Mouse (Mus musculus): ENCODE data around the gene Itpk1. TPM values are rescaled to one million over a fixed set of nuclear protein-coding genes. Genes with fewer than 3 reads are reported as not detected.

The Itpk1 gene
- 16.5 and 18.5 TPM in 2 replicates for polyA plus RNA-seq (2016; fragmentation: Nextera tagmentation; extraction: Ambion mirVana)

GRCm38 (mm10) chr12:102704457-102705198 lies at the start of gene Itpk1:
Gene Itpk1 (minus strand): TSS chr12:102704930.
- H3K9me3 ChIP-seq: no peaks in the 10 kb centered on the region
- H3K27ac ChIP-seq: peak within 1 kb of the TSS; percentile 92
- peaks cover 57% of the 10 kb centered on the region for H3K4me1 ChIP-seq

GRCm38 (mm10) chr12:102748256-102748655 lies 43.5 kb upstream of the Itpk1 start:
- no peak overlapping the region for H3K4me3 ChIP-seq
- no peaks in the 10 kb centered on the region for H3K27me3 ChIP-seq (ENCODE audit: poor library complexity, severe bottlenecking)
- H3K4me1 ChIP-seq: peaks cover 17% of the 10 kb centered on the region
- WGBS: 89% methylated on average over 3 of the region's 3 CpGs
- no peaks in the 10 kb centered on the region for H3K9me3 ChIP-seq
- H3K36me3 ChIP-seq (replicated peaks): peaks cover 57% of the 10 kb centered on the region
- DNase-seq (ENCODE audit: extremely low spot score, low spot score): no peak
- no peak overlapping the region for H3K27ac ChIP-seq

More at GRCm38 (mm10) chr12:102704457-102705198, at the start of gene Itpk1:
- H3K27me3 ChIP-seq (ENCODE audit: poor library complexity, severe bottlenecking): peaks cover 33% of the 10 kb centered on the region
- under 1% methylated on average over 96 of the region's 105 CpGs for WGBS
- peak; percentile 50 for DNase-seq (ENCODE audit: extremely low spot score, low spot score)
- peaks cover 7% of the 10 kb centered on the region; the same call in 1 of the 2 replicates for H3K36me3 ChIP-seq (replicated peaks)
- H3K4me3 ChIP-seq: peak within 1 kb of the TSS; percentile 80

- H3K9me3 ChIP-seq: no peaks in the 10 kb centered on the region
- H3K27me3 ChIP-seq (ENCODE audit: poor library complexity, severe bottlenecking): no peaks in the 10 kb centered on the region
- H3K27ac ChIP-seq: no peak overlapping the region
- H3K36me3 ChIP-seq (replicated peaks): peaks cover 56% of the 10 kb centered on the region
- DNase-seq (ENCODE audit: extremely low spot score, low spot score): no peak
- peaks cover 30% of the 10 kb centered on the region for H3K4me1 ChIP-seq
- H3K4me3 ChIP-seq: peak overlapping the region; percentile 91
- 71% methylated on average over 6 of the region's 6 CpGs for WGBS
Measured at GRCm38 (mm10) chr12:102744839-102745238, 40.1 kb upstream of the Itpk1 start.

GRCm38 (mm10) chr12:102743589-102744574 lies 39.2 kb upstream of the Itpk1 start, which contains the start of the genes Moap1 and Tmem251:
Gene Moap1 (minus strand): TSS chr12:102743661.
Gene Tmem251 (plus strand): TSS chr12:102743762.
- WGBS: 2% methylated on average over 63 of the region's 63 CpGs
- H3K9me3 ChIP-seq: no peaks in the 10 kb centered on the region
- no peaks in the 10 kb centered on the region for H3K27me3 ChIP-seq (ENCODE audit: poor library complexity, severe bottlenecking)

GRCm38 (mm10) chr12:102743036-102743588 lies 38.4 kb upstream of the Itpk1 start:
- peak overlapping the region; percentile 95 for H3K27ac ChIP-seq
- DNase-seq (ENCODE audit: extremely low spot score, low spot score): no peak
- H3K4me1 ChIP-seq: peaks cover 30% of the 10 kb centered on the region
- WGBS: under 1% methylated on average over 33 of the region's 33 CpGs
- no peaks in the 10 kb centered on the region for H3K27me3 ChIP-seq (ENCODE audit: poor library complexity, severe bottlenecking)
- peaks cover 41% of the 10 kb centered on the region for H3K36me3 ChIP-seq (replicated peaks)
- no peaks in the 10 kb centered on the region for H3K9me3 ChIP-seq
- H3K4me3 ChIP-seq: peak overlapping the region; percentile 91

More at GRCm38 (mm10) chr12:102743589-102744574, 39.2 kb upstream of the Itpk1 start, which contains the start of the genes Moap1 and Tmem251:
- Histone ChIP-seq H3K4me3 (peak within 1 kb of the TSS; percentile 91), H3K27ac (peak within 1 kb of the TSS; percentile 95), H3K36me3 (replicated peaks) (peaks cover 49% of the 10 kb centered on the region), H3K4me1 (peaks cover 30% of the 10 kb centered on the region)
- peak; percentile 90 for DNase-seq (ENCODE audit: extremely low spot score, low spot score)

- no peaks in the 10 kb centered on the region for H3K27me3 ChIP-seq (ENCODE audit: poor library complexity, severe bottlenecking)
- H3K36me3 ChIP-seq (replicated peaks): peaks cover 31% of the 10 kb centered on the region
- no peaks in the 10 kb centered on the region for H3K9me3 ChIP-seq
- no peak overlapping the region for H3K27ac ChIP-seq
- H3K4me1 ChIP-seq: peaks cover 30% of the 10 kb centered on the region
- H3K4me3 ChIP-seq: peak overlapping the region; percentile 91; the same call in 1 of the 2 replicates
- no peak for DNase-seq (ENCODE audit: extremely low spot score, low spot score)
- 91% methylated on average over 7 of the region's 7 CpGs for WGBS
Measured at GRCm38 (mm10) chr12:102742056-102742455, 37.3 kb upstream of the Itpk1 start.

- 64% methylated on average over 3 of the region's 3 CpGs for WGBS
- DNase-seq (ENCODE audit: extremely low spot score, low spot score): no peak
- no peak overlapping the region for H3K27ac ChIP-seq
- H3K9me3 ChIP-seq: no peaks in the 10 kb centered on the region
- peaks cover 27% of the 10 kb centered on the region for H3K4me1 ChIP-seq
- no peak overlapping the region for H3K4me3 ChIP-seq
- H3K27me3 ChIP-seq (ENCODE audit: poor library complexity, severe bottlenecking): no peaks in the 10 kb centered on the region
- peaks cover 18% of the 10 kb centered on the region for H3K36me3 ChIP-seq (replicated peaks)
Measured at GRCm38 (mm10) chr12:102740285-102740684, 35.6 kb upstream of the Itpk1 start.

- peaks cover 17% of the 10 kb centered on the region for H3K4me1 ChIP-seq
- no peak overlapping the region for H3K27ac ChIP-seq
- no peaks in the 10 kb centered on the region for H3K9me3 ChIP-seq
- peaks cover 18% of the 10 kb centered on the region for H3K36me3 ChIP-seq (replicated peaks)
- H3K27me3 ChIP-seq (ENCODE audit: poor library complexity, severe bottlenecking): no peaks in the 10 kb centered on the region
- H3K4me3 ChIP-seq: no peak overlapping the region
- DNase-seq (ENCODE audit: extremely low spot score, low spot score): no peak
- 84% methylated on average over 5 of the region's 5 CpGs for WGBS
Measured at GRCm38 (mm10) chr12:102739096-102739495, 34.4 kb upstream of the Itpk1 start.

GRCm38 (mm10) chr12:102733381-102733780 lies 28.7 kb upstream of the Itpk1 start:
- DNase-seq (ENCODE audit: extremely low spot score, low spot score): peak; percentile 62
- Histone ChIP-seq H3K9me3 (no peaks in the 10 kb centered on the region), H3K36me3 (replicated peaks) (no peaks in the 10 kb centered on the region), H3K27me3 (ENCODE audit: poor library complexity, severe bottlenecking) (no peaks in the 10 kb centered on the region), H3K4me3 (no peak overlapping the region), H3K4me1 (peaks cover 28% of the 10 kb centered on the region), H3K27ac (no peak overlapping the region)
- 16% methylated on average over 5 of the region's 5 CpGs for WGBS

- H3K36me3 ChIP-seq (replicated peaks): no peaks in the 10 kb centered on the region
- H3K4me3 ChIP-seq: peak overlapping the region; percentile 40
- H3K4me1 ChIP-seq: peaks cover 28% of the 10 kb centered on the region
- H3K9me3 ChIP-seq: no peaks in the 10 kb centered on the region
- DNase-seq (ENCODE audit: extremely low spot score, low spot score): peak; percentile 26
- H3K27ac ChIP-seq: peak overlapping the region; percentile 93
- 39% methylated on average over 16 of the region's 16 CpGs for WGBS
- H3K27me3 ChIP-seq (ENCODE audit: poor library complexity, severe bottlenecking): no peaks in the 10 kb centered on the region
Measured at GRCm38 (mm10) chr12:102730798-102731619, 26.3 kb upstream of the Itpk1 start.

- peak overlapping the region; percentile 93 for H3K27ac ChIP-seq
- DNase-seq (ENCODE audit: extremely low spot score, low spot score): peak; percentile 92
- H3K4me1 ChIP-seq: peaks cover 28% of the 10 kb centered on the region
- H3K9me3 ChIP-seq: no peaks in the 10 kb centered on the region
- WGBS: 33% methylated on average over 26 of the region's 26 CpGs
- H3K4me3 ChIP-seq: peak overlapping the region; percentile 40
- no peaks in the 10 kb centered on the region for H3K27me3 ChIP-seq (ENCODE audit: poor library complexity, severe bottlenecking)
- H3K36me3 ChIP-seq (replicated peaks): no peaks in the 10 kb centered on the region
Measured at GRCm38 (mm10) chr12:102729855-102730797, 25.4 kb upstream of the Itpk1 start.

Measured in forebrain, embryonic 10.5 days (tissue).